Mouse (Mus musculus) MEL (cell line): ENCODE data around the gene Ube2m.

Experiments
- CTCF ChIP-seq, 3 experiments: IDR thresholded peaks in 2 of 3; conservative IDR thresholded peaks in 1 of 3; 2 replicates each; pipeline ENCODE4 v1.5.1; 2011 to 2012; ENCODE audit warnings: low read length in 3 of 3, low read depth in 2 of 3, mild to moderate bottlenecking in 2 of 3, improper control_type of control experiment in 1 of 3, inconsistent platforms in 1 of 3, mixed read lengths in 1 of 3, moderate library complexity in 1 of 3; ENCODE audit not compliant: control insufficient read depth in 1 of 3, insufficient read depth in 1 of 3, poor library complexity in 1 of 3, severe bottlenecking in 1 of 3
- EP300 ChIP-seq, 2 experiments: IDR thresholded peaks; 2 replicates each; pipeline ENCODE4 v1.6.1; 2011; ENCODE audit warnings: improper control_type of control experiment in 2 of 2, low read length in 2 of 2, low read depth in 1 of 2, mild to moderate bottlenecking in 1 of 2
- GABPA ChIP-seq: IDR thresholded peaks from 2 replicates; pipeline ENCODE4 v1.6.1; 2012; ENCODE audit warnings: low read depth, mild to moderate bottlenecking, inconsistent platforms, low read length, improper control_type of control experiment, moderate library complexity
- GATA1 ChIP-seq: IDR thresholded peaks from 2 replicates; pipeline ENCODE4 v1.6.1; 2011; ENCODE audit warnings: low read depth, low read length, improper control_type of control experiment
- JUND ChIP-seq: IDR thresholded peaks from 2 replicates; pipeline ENCODE4 v1.6.1; 2011; ENCODE audit warnings: low read depth, mild to moderate bottlenecking, improper control_type of control experiment, low read length
- MAZ ChIP-seq: IDR thresholded peaks from 2 replicates; pipeline ENCODE4 v1.6.1; 2012; ENCODE audit warnings: low read depth, mild to moderate bottlenecking, inconsistent platforms, low read length, improper control_type of control experiment
- MXI1 ChIP-seq: IDR thresholded peaks from 2 replicates; pipeline ENCODE4 v1.6.1; 2011; ENCODE audit warnings: mild to moderate bottlenecking, low read depth, low read length, improper control_type of control experiment
- NRF1 ChIP-seq: IDR thresholded peaks from 2 replicates; pipeline ENCODE4 v1.6.1; 2014; ENCODE audit warnings: low read depth, mild to moderate bottlenecking, inconsistent platforms, low read length, improper control_type of control experiment, moderate library complexity; ENCODE audit not compliant: poor library complexity, insufficient read depth, severe bottlenecking
- POLR2A ChIP-seq, 2 experiments: IDR thresholded peaks; 2 replicates each; pipeline ENCODE4 v1.6.1; 2011 to 2012; ENCODE audit warnings: low read length in 2 of 2, mild to moderate bottlenecking in 2 of 2, control low read depth in 1 of 2, improper control_type of control experiment in 1 of 2, low read depth in 1 of 2, moderate library complexity in 1 of 2; ENCODE audit not compliant: control insufficient read depth in 1 of 2, insufficient read depth in 1 of 2, poor library complexity in 1 of 2
- SIN3A ChIP-seq: IDR thresholded peaks from 2 replicates; pipeline ENCODE4 v1.6.1; 2012; ENCODE audit warnings: low read length, improper control_type of control experiment, inconsistent platforms
- SMC3 ChIP-seq: IDR thresholded peaks from 2 replicates; pipeline ENCODE4 v1.6.1; 2011; ENCODE audit warnings: low read depth, low read length, improper control_type of control experiment
- UBTF ChIP-seq: IDR thresholded peaks from 2 replicates; pipeline ENCODE4 v1.6.1; 2012; ENCODE audit warnings: low read depth, mild to moderate bottlenecking, inconsistent platforms, low read length, improper control_type of control experiment, moderate library complexity, borderline replicate concordance; ENCODE audit not compliant: insufficient read depth

DNA sequence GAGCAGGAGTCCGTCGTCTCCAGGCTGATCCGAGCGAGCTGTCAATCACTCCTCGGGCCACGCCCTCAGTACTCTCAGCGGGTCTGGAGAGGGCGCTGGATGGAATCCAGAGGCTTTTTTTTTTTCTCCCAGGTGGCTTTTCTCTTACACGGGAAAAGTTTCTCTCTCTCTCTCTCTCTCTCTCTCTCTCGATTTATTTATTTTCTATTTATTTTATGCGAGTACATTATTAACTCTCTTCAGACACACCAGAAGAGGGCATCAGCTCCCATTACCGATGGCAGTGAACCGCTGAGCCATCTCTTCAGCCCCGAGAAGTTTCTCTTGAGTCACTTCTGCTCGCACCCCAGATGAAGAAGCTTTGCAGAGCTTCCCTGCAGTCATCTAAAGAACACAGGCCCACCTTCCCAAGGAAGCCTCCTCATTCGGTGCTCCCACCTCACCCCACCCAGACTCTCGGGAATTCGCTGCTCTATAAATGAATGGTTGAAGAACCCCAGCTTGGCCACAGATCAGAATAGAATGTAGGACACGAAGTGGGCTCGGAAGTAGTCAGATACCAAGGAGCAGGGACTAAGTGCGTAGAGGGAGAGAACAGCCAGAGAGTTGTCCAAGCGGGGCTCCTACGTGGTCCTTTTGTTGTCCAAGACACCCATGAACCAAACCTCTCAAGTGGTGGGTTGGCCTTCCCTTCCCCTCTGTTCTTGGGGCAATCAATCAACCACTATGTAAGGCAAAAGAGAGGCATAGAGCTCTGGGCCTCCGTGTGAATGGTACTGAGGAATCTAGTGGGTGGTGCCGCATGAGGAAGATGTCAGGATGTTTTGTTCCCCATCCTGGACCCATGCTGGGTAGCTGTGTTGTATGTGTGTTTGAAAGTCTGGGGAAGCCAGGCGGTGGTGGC is 27.8 kb downstream of the Ube2m start, which contains the start of gene Zbtb45:
- TF ChIP-seq SMC3 (no peak; the same call in 1 of the 2 replicates), JUND (peak; percentile 66; the same call in 1 of the 2 replicates), CTCF (IDR thresholded peaks at IDR 0.05 in 2 of 3, conservative IDR thresholded peaks at IDR 0.05 in 1 of 3; ENCODE audit: control insufficient read depth in 1 of 3, insufficient read depth in 1 of 3, low read depth in 2 of 3, low read length in 3 of 3, poor library complexity in 1 of 3, severe bottlenecking in 1 of 3) (peak in 2 of 3 experiments; percentile 8 to 23; a peak in 1 of 6 replicates), POLR2A (IDR thresholded peaks at IDR 0.05; ENCODE audit: control insufficient read depth in 1 of 2, insufficient read depth in 1 of 2, low read depth in 1 of 2, low read length in 2 of 2, poor library complexity in 1 of 2) (no peak; a peak in 1 of 4 replicates), EP300 (IDR thresholded peaks at IDR 0.05; ENCODE audit: low read depth in 1 of 2, low read length in 2 of 2) (no peak), GABPA (no peak), MXI1 (peak; percentile 24; the same call in 1 of the 2 replicates), MAZ (no peak), UBTF (no peak), NRF1 (no peak), SIN3A (peak; percentile 12), GATA1 (no peak)
